Mouse (Mus musculus) left cerebral cortex, adult 2 months (tissue): ENCODE data around the gene Rab5c. TPM values are rescaled to one million over a fixed set of nuclear protein-coding genes. Genes with fewer than 3 reads are reported as not detected.

Experiments
- DNase-seq, 2 experiments: peaks; one replicate each; pipeline ENCODE4 v3.0.0; 2021 to 2022; ENCODE audit warnings: low spot score in 2 of 2, mixed read lengths in 1 of 2; ENCODE audit errors: extremely low spot score in 1 of 2
- H3K27ac ChIP-seq: fragments of 200-600 bp; 2 replicates; pipeline ENCODE4 v1.8.1; 2022
- H3K4me3 ChIP-seq: fragments of 200-600 bp; 2 replicates; pipeline ENCODE4 v1.8.1; 2022
- CTCF ChIP-seq: fragments of 200-600 bp; IDR thresholded peaks from 2 replicates; pipeline ENCODE4 v1.8.1; 2022; ENCODE audit warnings: antibody characterized with exemption, mild to moderate bottlenecking, moderate library complexity
- intact Hi-C: fragments of 180-260 bp; cut with DNase I; formaldehyde crosslinking; loops from one replicate; pipeline ENCODE4 v1.15.1; 2025
- total RNA-seq, 2 experiments: library from RNA; stranded (reverse); gene quantifications; 2 replicates each; pipeline ENCODE4 v1.2.3; 2021

Rab5c gene
- total RNA-seq, 2 experiments from 2014 or later: 139 to 142 TPM

- no peak for DNase-seq
- no peak overlapping the region for H3K27ac ChIP-seq
- no peak for TF ChIP-seq CTCF
- H3K4me3 ChIP-seq: no peak overlapping the region
- intact Hi-C loops: no loop called here
These were observed 7.4 kb downstream of the Rab5c start for GRCm38 (mm10) chr11:100730477-100731205.

- DNase-seq: no peak
- TF ChIP-seq CTCF: no peak
- H3K4me3 ChIP-seq: no peak overlapping the region
- no peak overlapping the region for H3K27ac ChIP-seq
- intact Hi-C loops: no loop called here
These were observed 8.0 kb downstream of the Rab5c start for GRCm38 (mm10) chr11:100729976-100730375.

- Histone ChIP-seq H3K4me3 (no peak overlapping the region), H3K27ac (no peak overlapping the region)
- no peak for DNase-seq
- TF ChIP-seq CTCF: no peak
- intact Hi-C loops: no loop called here
These were observed 9.4 kb downstream of the Rab5c start for GRCm38 (mm10) chr11:100728601-100729000.

GRCm38 (mm10) chr11:100727201-100727600 is 10.8 kb downstream of the Rab5c start:
- no peak for DNase-seq
- Histone ChIP-seq H3K4me3 (no peak overlapping the region), H3K27ac (no peak overlapping the region)
- TF ChIP-seq CTCF: no peak
- intact Hi-C loops: no loop called here

- TF ChIP-seq CTCF: no peak
- DNase-seq: no peak
- intact Hi-C loops: no loop called here
- Histone ChIP-seq H3K27ac (peak overlapping the region; percentile 64), H3K4me3 (no peak overlapping the region)
These were observed 13.0 kb downstream of the Rab5c start for GRCm38 (mm10) chr11:100724919-100725512.

- no peak for DNase-seq
- intact Hi-C loops: no loop called here
These were observed 15.5 kb downstream of the Rab5c start for GRCm38 (mm10) chr11:100722493-100723028.

GRCm38 (mm10) chr11:100721776-100722492 is 16.1 kb downstream of the Rab5c start:
- no peak for TF ChIP-seq CTCF
- no peak for DNase-seq
- intact Hi-C loops: loop anchor here (2.0 kb wide), 1 partner anchor 15 kb away; no protein-coding TSS in a partner anchor
- Histone ChIP-seq H3K4me3 (no peak overlapping the region), H3K27ac (peak overlapping the region; percentile 88)

More at GRCm38 (mm10) chr11:100722493-100723028, 15.5 kb downstream of the Rab5c start:
- Histone ChIP-seq H3K4me3 (no peak overlapping the region), H3K27ac (peak overlapping the region; percentile 88)
- TF ChIP-seq CTCF: no peak

- H3K4me3 ChIP-seq: no peak overlapping the region
- intact Hi-C loops: loop anchor here (2.0 kb wide), 1 partner anchor 16 kb away; no protein-coding TSS in a partner anchor
- TF ChIP-seq CTCF: no peak
- peak overlapping the region; percentile 88 for H3K27ac ChIP-seq
- no peak for DNase-seq
These were observed 16.8 kb downstream of the Rab5c start for GRCm38 (mm10) chr11:100721254-100721653.

- intact Hi-C loops: loop anchor here (2.0 kb wide), 1 partner anchor 16 kb away; no protein-coding TSS in a partner anchor
- no peak overlapping the region for H3K4me3 ChIP-seq
- peak overlapping the region; percentile 88 for H3K27ac ChIP-seq
- TF ChIP-seq CTCF: no peak
- peak in 1 of 2 experiments; percentile 38 for DNase-seq
These were observed 17.7 kb downstream of the Rab5c start for GRCm38 (mm10) chr11:100720345-100720744.

- no peak for TF ChIP-seq CTCF
- H3K4me3 ChIP-seq: no peak overlapping the region
- H3K27ac ChIP-seq: peak overlapping the region; percentile 88
- no peak for DNase-seq
- intact Hi-C loops: loop anchor here (2.0 kb wide), 1 partner anchor 17 kb away; no protein-coding TSS in a partner anchor
These were observed 18.1 kb downstream of the Rab5c start for GRCm38 (mm10) chr11:100719893-100720292.

- Histone ChIP-seq H3K27ac (peak overlapping the region; percentile 88), H3K4me3 (no peak overlapping the region)
- no peak for DNase-seq
- intact Hi-C loops: no loop called here
- no peak for TF ChIP-seq CTCF
These were observed 18.7 kb downstream of the Rab5c start for GRCm38 (mm10) chr11:100719312-100719711.

- TF ChIP-seq CTCF: no peak
- Histone ChIP-seq H3K27ac (peak overlapping the region; percentile 88), H3K4me3 (no peak overlapping the region)
- intact Hi-C loops: no loop called here
- no peak for DNase-seq
These were observed 19.1 kb downstream of the Rab5c start for GRCm38 (mm10) chr11:100718866-100719265.
